Mouse (Mus musculus): ENCODE results near the gene Defb9. TPM values are rescaled to one million over a fixed set of nuclear protein-coding genes. Genes with fewer than 3 reads are reported as not detected.

Defb9 gene
- polyA plus RNA-seq, 1 experiment from 2014 or later, result not detected

Other genes with a start within 250 kb of the Defb9 start
- not detected in 2 replicates for gene Defa17, start 229.6 kb downstream of the Defb9 start, polyA plus RNA-seq (2014; fragmentation: Nextera tagmentation; extraction: Ambion mirVana)
- not detected in 2 replicates for gene Defa34, start 219.6 kb downstream of the Defb9 start, polyA plus RNA-seq (2014; fragmentation: Nextera tagmentation; extraction: Ambion mirVana)
- not detected in 2 replicates for gene AY761184, start 181.8 kb downstream of the Defb9 start, polyA plus RNA-seq (2014; fragmentation: Nextera tagmentation; extraction: Ambion mirVana)
- not detected in 2 replicates for gene Defa24, start 150.9 kb downstream of the Defb9 start, polyA plus RNA-seq (2014; fragmentation: Nextera tagmentation; extraction: Ambion mirVana)
- gene Defb50, start 61.9 kb downstream of the Defb9 start, polyA plus RNA-seq (2014; fragmentation: Nextera tagmentation; extraction: Ambion mirVana), result not detected in 2 replicates
- not detected in 2 replicates for gene Defb2, start 45.5 kb downstream of the Defb9 start, polyA plus RNA-seq (2014; fragmentation: Nextera tagmentation; extraction: Ambion mirVana)
- not detected in 2 replicates for gene Defb10, start 26.5 kb downstream of the Defb9 start, polyA plus RNA-seq (2014; fragmentation: Nextera tagmentation; extraction: Ambion mirVana)
- 9.5 and 13.5 TPM in 2 replicates for gene Defb11, start 21.0 kb upstream of the Defb9 start, polyA plus RNA-seq (2014; fragmentation: Nextera tagmentation; extraction: Ambion mirVana)
- not detected in 2 replicates for gene Defb15, start 47.3 kb upstream of the Defb9 start, polyA plus RNA-seq (2014; fragmentation: Nextera tagmentation; extraction: Ambion mirVana)
- gene Defb35, start 52.9 kb upstream of the Defb9 start, polyA plus RNA-seq (2014; fragmentation: Nextera tagmentation; extraction: Ambion mirVana), result not detected in 2 replicates
- not detected in 2 replicates for gene Defb13, start 61.3 kb upstream of the Defb9 start, polyA plus RNA-seq (2014; fragmentation: Nextera tagmentation; extraction: Ambion mirVana)
- not detected in 2 replicates for gene Fam90a1a, start 73.3 kb upstream of the Defb9 start, polyA plus RNA-seq (2014; fragmentation: Nextera tagmentation; extraction: Ambion mirVana)
- gene Ccdc70, start 84.4 kb upstream of the Defb9 start, polyA plus RNA-seq (2014; fragmentation: Nextera tagmentation; extraction: Ambion mirVana), result not detected in 2 replicates
- 1.2 TPM in 2 replicates for gene Atp7b, start 174.9 kb upstream of the Defb9 start, polyA plus RNA-seq (2014; fragmentation: Nextera tagmentation; extraction: Ambion mirVana)
- gene Alg11, start 175.3 kb upstream of the Defb9 start, polyA plus RNA-seq (2014; fragmentation: Nextera tagmentation; extraction: Ambion mirVana), result 16.7 and 19.1 TPM in 2 replicates
- 0.54 and 0.65 TPM in 2 replicates for gene Nek5, start 239.6 kb upstream of the Defb9 start, polyA plus RNA-seq (2014; fragmentation: Nextera tagmentation; extraction: Ambion mirVana)